Mouse (Mus musculus) inflammation-experienced regulatory T-cells, adult 6 months (primary cell): ENCODE measurements around the gene Fxyd5. TPM values are rescaled to one million over a fixed set of nuclear protein-coding genes. Genes with fewer than 3 reads are reported as not detected.

Experiments used
- ATAC-seq: one replicate; pipeline ENCODE4 v1.8.0; 2017
- polyA plus RNA-seq, 3 experiments: library from polyadenylated mRNA; unstranded; fragments of 100-300 nt; shearing (Covaris generic); gene quantifications; one replicate each; pipeline ENCODE4 v1.2.1; 2017

Gene Fxyd5
- polyA plus RNA-seq, 3 experiments from 2014 or later = 1,847 to 2,152 (median 2,080) TPM

- no peak for ATAC-seq
These were observed 17.8 kb upstream of the Fxyd5 start for GRCm38 (mm10) chr7:31059919-31060620.

GRCm38 (mm10) chr7:31059108-31059507, 16.8 kb upstream of the Fxyd5 start, which contains the start of gene Lgi4:
Lgi4 (plus strand) TSS chr7:31059342.
- peak; percentile 75 for ATAC-seq

- no peak for ATAC-seq
These were observed 15.9 kb upstream of the Fxyd5 start for GRCm38 (mm10) chr7:31058211-31058610.

GRCm38 (mm10) chr7:31057730-31058129, 15.4 kb upstream of the Fxyd5 start:
- ATAC-seq = no peak

- no peak for ATAC-seq
These were observed 14.8 kb upstream of the Fxyd5 start, which contains the start of gene Fxyd1 for GRCm38 (mm10) chr7:31057071-31057470. Fxyd1 (minus strand) TSS chr7:31057199.

GRCm38 (mm10) chr7:31056448-31056847, 14.2 kb upstream of the Fxyd5 start:
- no peak for ATAC-seq

GRCm38 (mm10) chr7:31055883-31056282, 13.6 kb upstream of the Fxyd5 start:
- ATAC-seq = no peak

- no peak for ATAC-seq
These were observed 13.1 kb upstream of the Fxyd5 start for GRCm38 (mm10) chr7:31055354-31055824.

- no peak for ATAC-seq
These were observed 12.5 kb upstream of the Fxyd5 start for GRCm38 (mm10) chr7:31054661-31055320.

- ATAC-seq = no peak
These were observed 11.7 kb upstream of the Fxyd5 start for GRCm38 (mm10) chr7:31053882-31054447.

GRCm38 (mm10) chr7:31052636-31053434, 10.6 kb upstream of the Fxyd5 start:
- ATAC-seq = peak; percentile 9

GRCm38 (mm10) chr7:31052251-31052635, 10.0 kb upstream of the Fxyd5 start:
- ATAC-seq = no peak

GRCm38 (mm10) chr7:31051321-31052021, 9.2 kb upstream of the Fxyd5 start, which contains the start of gene Fxyd7:
Fxyd7 (minus strand) TSS chr7:31051467.
- no peak for ATAC-seq

- ATAC-seq = no peak
These were observed 8.6 kb upstream of the Fxyd5 start for GRCm38 (mm10) chr7:31050921-31051320.

GRCm38 (mm10) chr7:31050487-31050886, 8.2 kb upstream of the Fxyd5 start:
- no peak for ATAC-seq

- ATAC-seq = peak; percentile 32
These were observed 7.6 kb upstream of the Fxyd5 start for GRCm38 (mm10) chr7:31049846-31050281.

GRCm38 (mm10) chr7:31049135-31049845, 7.0 kb upstream of the Fxyd5 start:
- ATAC-seq = no peak

GRCm38 (mm10) chr7:31041662-31042315, 492 bp downstream of the Fxyd5 start:
- peak; percentile 90 for ATAC-seq

- no peak for ATAC-seq
These were observed 1.3 kb downstream of the Fxyd5 start for GRCm38 (mm10) chr7:31041023-31041407.

GRCm38 (mm10) chr7:31040281-31041022, 1.8 kb downstream of the Fxyd5 start:
- ATAC-seq = peak; percentile 18
